ENCODE assay signal across 8 mouse cellular contexts in the genomic region with DNA sequence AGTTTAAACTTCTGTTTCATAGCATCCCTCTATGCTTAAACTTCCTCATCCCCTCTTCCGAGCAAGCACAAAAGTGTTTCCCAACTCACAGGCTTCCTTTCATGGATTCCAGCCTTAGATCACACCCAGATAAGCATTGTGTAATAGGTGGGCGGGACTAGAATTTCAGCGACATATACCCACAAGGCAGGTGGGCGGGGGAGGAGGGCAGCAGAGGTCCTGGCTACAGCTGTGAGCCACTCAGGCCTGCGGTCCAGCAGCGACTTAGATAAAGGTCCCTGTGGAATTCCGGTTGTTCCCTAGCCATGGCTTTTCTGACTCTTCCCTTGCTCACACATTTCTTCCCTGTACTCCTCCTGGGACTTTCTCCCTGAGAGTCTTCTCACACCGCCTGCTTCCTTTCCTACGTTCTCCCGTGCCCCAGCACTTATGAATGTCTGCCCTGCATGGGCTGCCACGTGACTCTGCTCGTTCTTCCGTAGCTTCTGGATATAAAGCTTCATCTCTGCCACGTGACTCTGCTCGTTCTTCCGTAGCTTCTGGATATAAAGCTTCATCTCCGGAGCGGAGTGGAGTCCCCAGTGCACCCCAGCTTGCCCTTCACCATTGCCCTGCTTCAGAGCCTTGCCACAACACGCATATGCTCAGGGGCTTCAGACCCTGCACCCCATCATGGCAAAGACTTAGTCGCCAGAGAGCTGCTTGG.
DNase-seq lines count a peak whose midpoint lies in the region; ATAC-seq lines count a peak whose summit lies in the region.

No protein-coding gene starts in this region.

- no peak for DNase-seq in neural tube, embryonic 10.5 days (ENCODE audit: extremely low spot score, low spot score)
- no peak for DNase-seq in forebrain, embryonic 14.5 days (ENCODE audit: low spot score)
- no peak for DNase-seq in urinary bladder, postnatal 25 days (ENCODE audit: low spot score)

- no peaks in the 10 kb centered on the region for H3K36me3 ChIP-seq in neural tube, embryonic 14.5 days (ENCODE audit: control insufficient read depth, insufficient read depth, low read length)
- H3K36me3 ChIP-seq in forebrain, embryonic 14.5 days (ENCODE audit: control insufficient read depth, insufficient read depth, low read length) = 0 out of 2 replicates have a peak, but pooled peaks cover 6% of the 10 kb centered on the region
- peaks cover under 1% of the 10 kb centered on the region; the same call in 1 of the 2 replicates for H3K36me3 ChIP-seq in intestine, embryonic 16.5 days (ENCODE audit: control insufficient read depth, insufficient read depth, low read length)
- H3K36me3 ChIP-seq in lung, embryonic 15.5 days = peaks cover 24% of the 10 kb centered on the region; the same call in 1 of the 2 replicates
- H3K36me3 ChIP-seq in stomach, embryonic 16.5 days (ENCODE audit: control insufficient read depth, insufficient read depth, low read length) = no peaks in the 10 kb centered on the region

- no peak overlapping the region for H3K27ac ChIP-seq in neural tube, embryonic 14.5 days (ENCODE audit: low read depth, low read length)
- no peak overlapping the region for H3K27ac ChIP-seq in forebrain, embryonic 14.5 days (ENCODE audit: low read depth, low read length)
- peak overlapping the region; percentile 84 for H3K27ac ChIP-seq in intestine, embryonic 16.5 days (ENCODE audit: low read length)
- peak overlapping the region; percentile 68 for H3K27ac ChIP-seq in lung, embryonic 15.5 days
- peak overlapping the region; percentile 66 for H3K27ac ChIP-seq in stomach, embryonic 16.5 days (ENCODE audit: low read length)

- no peak overlapping the region for H3K4me3 ChIP-seq in neural tube, embryonic 14.5 days (ENCODE audit: low read depth, low read length)
- H3K4me3 ChIP-seq in forebrain, embryonic 14.5 days (ENCODE audit: low read depth, low read length) = no peak overlapping the region
- no peak overlapping the region for H3K4me3 ChIP-seq in intestine, embryonic 16.5 days (ENCODE audit: low read length)
- no peak overlapping the region for H3K4me3 ChIP-seq in lung, embryonic 15.5 days
- no peak overlapping the region for H3K4me3 ChIP-seq in stomach, embryonic 16.5 days (replicated peaks; ENCODE audit: low read length)

- no peak overlapping the region for H3K9ac ChIP-seq in neural tube, embryonic 14.5 days (replicated peaks; ENCODE audit: low read depth, low read length)
- no peak overlapping the region for H3K9ac ChIP-seq in forebrain, embryonic 14.5 days (ENCODE audit: low read length)
- H3K9ac ChIP-seq in intestine, embryonic 16.5 days (ENCODE audit: low read depth, low read length) = no peak overlapping the region
- no peak overlapping the region for H3K9ac ChIP-seq in lung, embryonic 15.5 days
- peak overlapping the region; percentile 40; the same call in 1 of the 2 replicates for H3K9ac ChIP-seq in stomach, embryonic 16.5 days (ENCODE audit: low read length)

- no peaks in the 10 kb centered on the region for H3K27me3 ChIP-seq in neural tube, embryonic 14.5 days (ENCODE audit: control insufficient read depth, insufficient read depth, low read length)
- H3K27me3 ChIP-seq in forebrain, embryonic 14.5 days (replicated peaks; ENCODE audit: control insufficient read depth, insufficient read depth, low read length) = no peaks in the 10 kb centered on the region
- H3K27me3 ChIP-seq in intestine, embryonic 16.5 days (replicated peaks; ENCODE audit: control insufficient read depth, insufficient read depth, low read length) = no peaks in the 10 kb centered on the region
- no peaks in the 10 kb centered on the region for H3K27me3 ChIP-seq in lung, embryonic 15.5 days
- no peaks in the 10 kb centered on the region for H3K27me3 ChIP-seq in stomach, embryonic 16.5 days (ENCODE audit: control insufficient read depth, insufficient read depth, low read length)

- no peak overlapping the region for H3K4me2 ChIP-seq in neural tube, embryonic 14.5 days (ENCODE audit: low read depth, low read length)
- H3K4me2 ChIP-seq in forebrain, embryonic 14.5 days (ENCODE audit: low read length) = peak overlapping the region; percentile 20; the same call in 1 of the 2 replicates
- H3K4me2 ChIP-seq in intestine, embryonic 16.5 days (ENCODE audit: low read depth, low read length) = no peak overlapping the region
- peak overlapping the region; percentile 44 for H3K4me2 ChIP-seq in lung, embryonic 15.5 days
- no peak overlapping the region for H3K4me2 ChIP-seq in stomach, embryonic 16.5 days (ENCODE audit: low read depth, low read length)

- no peaks in the 10 kb centered on the region for H3K4me1 ChIP-seq in neural tube, embryonic 14.5 days (ENCODE audit: control insufficient read depth, insufficient read depth, low read length)
- H3K4me1 ChIP-seq in forebrain, embryonic 14.5 days (ENCODE audit: control insufficient read depth, insufficient read depth, low read length) = no peaks in the 10 kb centered on the region
- H3K4me1 ChIP-seq in intestine, embryonic 16.5 days (ENCODE audit: control insufficient read depth, insufficient read depth, low read length) = peaks cover 20% of the 10 kb centered on the region
- peaks cover 31% of the 10 kb centered on the region for H3K4me1 ChIP-seq in lung, embryonic 15.5 days
- H3K4me1 ChIP-seq in stomach, embryonic 16.5 days (ENCODE audit: control insufficient read depth, insufficient read depth, low read length) = peaks cover 30% of the 10 kb centered on the region

- 60% methylated on average over 20 of the region's 20 CpGs for WGBS in neural tube, embryonic 14.5 days
- 53% methylated on average over 20 of the region's 20 CpGs for WGBS in forebrain, embryonic 14.5 days
- WGBS in intestine, embryonic 16.5 days = 46% methylated on average over 20 of the region's 20 CpGs
- WGBS in lung, embryonic 15.5 days = 39% methylated on average over 20 of the region's 20 CpGs
- 46% methylated on average over 20 of the region's 20 CpGs for WGBS in stomach, embryonic 16.5 days

- ATAC-seq in neural tube, embryonic 14.5 days (ENCODE audit: low read depth) = peak; percentile 49; the same call in 1 of the 2 replicates
- 0 out of 2 replicates have a peak, but pooled peaks have one; percentile 22 for ATAC-seq in forebrain, embryonic 14.5 days
- peak; percentile 65 for ATAC-seq in intestine, embryonic 16.5 days
- ATAC-seq in lung, embryonic 15.5 days (ENCODE audit: borderline replicate concordance, extremely low read depth, low FRiP score, low TSS enrichment) = peak; percentile 81
- ATAC-seq in stomach, embryonic 16.5 days (ENCODE audit: insufficient read depth, low FRiP score) = peak; percentile 49; the same call in 1 of the 2 replicates
- ATAC-seq in megakaryocyte-erythroid progenitor cell, adult 5-6 weeks (replicated peaks; ENCODE audit: low FRiP score, low TSS enrichment, poor library complexity, severe bottlenecking) = no peak

- H3K9me3 ChIP-seq in neural tube, embryonic 14.5 days (ENCODE audit: control insufficient read depth, low read length) = no peaks in the 10 kb centered on the region
- no peaks in the 10 kb centered on the region for H3K9me3 ChIP-seq in forebrain, embryonic 14.5 days (replicated peaks; ENCODE audit: control insufficient read depth, low read length)
- no peaks in the 10 kb centered on the region for H3K9me3 ChIP-seq in intestine, embryonic 16.5 days (ENCODE audit: control insufficient read depth, low read length)
- H3K9me3 ChIP-seq in lung, embryonic 15.5 days = no peaks in the 10 kb centered on the region
- no peaks in the 10 kb centered on the region for H3K9me3 ChIP-seq in stomach, embryonic 16.5 days (replicated peaks; ENCODE audit: control insufficient read depth, low read length)

Comparison
In these comparisons a context has a peak if more than half of its experiments do, and no peak if none do; other contexts are left out.
1. H3K27ac ChIP-seq: peak in intestine, embryonic 16.5 days (single experiment), lung, embryonic 15.5 days (single experiment) and stomach, embryonic 16.5 days (single experiment); none in neural tube, embryonic 14.5 days (single experiment) and forebrain, embryonic 14.5 days (single experiment).
2. H3K4me2 ChIP-seq: peak in forebrain, embryonic 14.5 days (single experiment) and lung, embryonic 15.5 days (single experiment); none in neural tube, embryonic 14.5 days (single experiment), intestine, embryonic 16.5 days (single experiment) and stomach, embryonic 16.5 days (single experiment).